Mouse (Mus musculus) hindbrain, embryonic 15.5 days (tissue): ENCODE data around the gene Olfr487. TPM values are rescaled to one million over a fixed set of nuclear protein-coding genes. Genes with fewer than 3 reads are reported as not detected.

Source experiments
- polyA plus RNA-seq: library from polyadenylated mRNA; unstranded; fragments of >200 nt; fragmentation: Nextera tagmentation; extraction: Ambion mirVana; gene quantifications from 2 replicates; pipeline ENCODE4 v1.2.1, GENCODE M21; 2015

Olfr487 gene
- polyA plus RNA-seq, 1 experiment from 2014 or later = not detected

Other genes with a start within 250 kb of the Olfr487 start
- not detected in 2 replicates for gene Olfr476, start 249.8 kb downstream of the Olfr487 start, polyA plus RNA-seq
- not detected in 2 replicates for gene Olfr477, start 227.9 kb downstream of the Olfr487 start, polyA plus RNA-seq
- gene Olfr478, start 180.6 kb downstream of the Olfr487 start, polyA plus RNA-seq = not detected in 2 replicates
- not detected in 2 replicates for gene Olfr479, start 163.9 kb downstream of the Olfr487 start, polyA plus RNA-seq
- not detected in 2 replicates for gene Olfr480, start 147.3 kb downstream of the Olfr487 start, polyA plus RNA-seq
- not detected in 2 replicates for gene Olfr481, start 134.8 kb downstream of the Olfr487 start, polyA plus RNA-seq
- 0.07 TPM in 1 of 2 replicates, not detected in the other for gene Olfr482, start 117.0 kb downstream of the Olfr487 start, polyA plus RNA-seq
- not detected in 2 replicates for gene Olfr483, start 113.8 kb downstream of the Olfr487 start, polyA plus RNA-seq
- not detected in 2 replicates for gene Olfr484, start 87.2 kb downstream of the Olfr487 start, polyA plus RNA-seq
- not detected in 2 replicates for gene Olfr485, start 54.8 kb downstream of the Olfr487 start, polyA plus RNA-seq
- not detected in 2 replicates for gene Olfr486, start 41.9 kb downstream of the Olfr487 start, polyA plus RNA-seq
- gene Olfr488, start 43.7 kb upstream of the Olfr487 start, polyA plus RNA-seq = not detected in 2 replicates
- not detected in 2 replicates for gene Olfr490, start 74.3 kb upstream of the Olfr487 start, polyA plus RNA-seq
- not detected in 2 replicates for gene Olfr491, start 98.8 kb upstream of the Olfr487 start, polyA plus RNA-seq
- not detected in 2 replicates for gene Olfr492, start 109.0 kb upstream of the Olfr487 start, polyA plus RNA-seq
- not detected in 2 replicates for gene Olfr493, start 132.3 kb upstream of the Olfr487 start, polyA plus RNA-seq
- not detected in 2 replicates for gene Olfr494, start 150.7 kb upstream of the Olfr487 start, polyA plus RNA-seq
- gene Olfr495, start 178.5 kb upstream of the Olfr487 start, polyA plus RNA-seq = not detected in 2 replicates
- gene Olfr497, start 205.8 kb upstream of the Olfr487 start, polyA plus RNA-seq = not detected in 2 replicates